Mouse (Mus musculus): ENCODE results near the gene Slc9b1. TPM values are rescaled to one million over a fixed set of nuclear protein-coding genes. Genes with fewer than 3 reads are reported as not detected.

Gene Slc9b1
- total and polyA plus RNA-seq, 3 experiments, result 0.14 TPM; not detected in 2

DNA sequence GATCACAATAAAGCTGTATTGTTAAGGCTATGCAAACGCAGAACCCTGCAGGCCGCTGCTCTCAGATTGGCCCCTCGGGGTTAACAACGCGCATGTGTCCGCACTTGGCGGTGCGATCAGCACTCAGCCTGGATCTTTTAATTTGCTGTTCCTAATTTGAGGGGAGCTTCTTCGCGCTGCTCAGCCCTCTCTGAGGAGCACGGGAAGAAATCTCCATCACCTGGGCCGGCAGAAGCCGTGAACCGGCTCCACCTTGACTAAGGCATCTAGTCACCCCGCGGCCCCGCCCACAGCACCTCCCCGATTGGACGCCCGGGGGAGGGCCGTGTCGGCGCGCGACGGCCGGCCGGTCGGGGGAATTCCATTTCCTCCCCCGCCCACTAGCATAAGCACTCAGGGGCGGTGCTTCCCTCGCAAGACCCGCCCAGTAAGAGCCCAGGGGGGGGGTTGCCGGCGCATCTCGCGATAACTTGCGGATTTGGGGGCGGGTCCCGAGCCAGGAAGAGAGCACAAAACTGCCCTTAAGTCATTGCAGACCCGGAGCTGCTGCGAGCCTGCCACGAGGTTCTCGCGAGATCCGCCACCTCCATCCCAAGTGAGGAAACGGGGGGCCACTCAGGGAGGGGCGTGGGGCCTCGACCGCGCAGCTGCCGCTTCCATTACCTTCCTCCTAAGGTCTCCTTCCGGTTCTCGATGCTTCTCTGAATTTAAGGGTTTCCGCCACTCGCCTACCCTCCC lies 90.1 kb downstream of the Slc9b1 start, which contains the start of gene Ube2d3:
Ube2d3 (plus strand) TSS at position 392 of the 738 bp plus-strand sequence.
- DNase-seq (ENCODE audit: low read depth, low spot score), result peak; percentile 99
- Histone ChIP-seq H3K4me1 (ENCODE audit: control insufficient read depth in 1 of 2, insufficient read depth in 2 of 2, low read length in 2 of 2) (peaks cover 5 to 10% of the 10 kb centered on the region in 2 experiments; a peak in 3 of 4 replicates), H3K4me3 (ENCODE audit: control insufficient read depth in 1 of 2, insufficient read depth in 1 of 2, low read depth in 2 of 2, low read length in 2 of 2) (peak within 1 kb of the TSS; percentile 83 to 90), H3K36me3 (ENCODE audit: control insufficient read depth in 1 of 2, insufficient read depth in 2 of 2, low read length in 2 of 2) (peaks cover 15 to 23% of the 10 kb centered on the region in 2 experiments), H3K79me2 (ENCODE audit: control insufficient read depth, insufficient read depth, low read length, poor library complexity) (peaks cover 33% of the 10 kb centered on the region), H3K27me3 (ENCODE audit: control insufficient read depth in 1 of 2, insufficient read depth in 2 of 2, low read length in 2 of 2) (no peaks in the 10 kb centered on the region), H3K27ac (ENCODE audit: control insufficient read depth, low read depth, low read length) (peak within 1 kb of the TSS; percentile 99), H3K9me3 (replicated peaks; ENCODE audit: insufficient read depth, low read length) (no peaks in the 10 kb centered on the region), H3K9ac (ENCODE audit: control insufficient read depth, low read depth, low read length, poor library complexity, severe bottlenecking) (peak within 1 kb of the TSS; percentile 94)
- TF ChIP-seq SIN3A (IDR thresholded peaks at IDR 0.05; ENCODE audit: low read length) (peak; percentile 81), USF2 (IDR thresholded peaks at IDR 0.05; ENCODE audit: borderline replicate concordance in 1 of 2, insufficient read depth in 1 of 2, low read depth in 1 of 2, low read length in 2 of 2) (no peak), GABPA (IDR thresholded peaks at IDR 0.05; ENCODE audit: low read depth, low read length) (no peak), NRF1 (IDR thresholded peaks at IDR 0.05; ENCODE audit: insufficient read depth, low read depth, low read length, poor library complexity, severe bottlenecking) (peak; percentile 70), MAX (IDR thresholded peaks at IDR 0.05; ENCODE audit: low read length) (no peak), MXI1 (IDR thresholded peaks at IDR 0.05; ENCODE audit: low read depth, low read length) (peak; percentile 83), RCOR1 (IDR thresholded peaks at IDR 0.05; ENCODE audit: low read depth, low read length) (no peak), BHLHE40 (IDR thresholded peaks at IDR 0.05; ENCODE audit: borderline replicate concordance, low read depth, low read length) (no peak), MAFK (IDR thresholded peaks at IDR 0.05; ENCODE audit: borderline replicate concordance, low read depth, low read length) (no peak), HCFC1 (IDR thresholded peaks at IDR 0.05; ENCODE audit: low read depth, low read length) (peak; percentile 84), ZNF384 (IDR thresholded peaks at IDR 0.05; ENCODE audit: low read depth, low read length) (no peak), KAT2A (conservative IDR thresholded peaks at IDR 0.05; ENCODE audit: low read depth, low read length) (no peak), ZC3H11A (IDR thresholded peaks at IDR 0.05; ENCODE audit: low read depth, low read length) (no peak), GATA1 (IDR thresholded peaks at IDR 0.05; ENCODE audit: low read depth, low read length) (no peak), UBTF (IDR thresholded peaks at IDR 0.05; ENCODE audit: borderline replicate concordance, insufficient read depth, low read depth, low read length) (no peak), SMC3 (IDR thresholded peaks at IDR 0.05; ENCODE audit: low read depth, low read length) (no peak), E2F4 (IDR thresholded peaks at IDR 0.05; ENCODE audit: borderline replicate concordance, low read depth, low read length) (no peak), USF1 (IDR thresholded peaks at IDR 0.05; ENCODE audit: low read depth, low read length) (peak; percentile 41; the same call in 1 of the 2 replicates), CHD1 (IDR thresholded peaks at IDR 0.05; ENCODE audit: low read depth, low read length) (no peak), POLR2A (IDR thresholded peaks at IDR 0.05; ENCODE audit: control insufficient read depth in 1 of 2, insufficient read depth in 1 of 2, low read depth in 1 of 2, low read length in 2 of 2, poor library complexity in 1 of 2) (peak; percentile 84 to 88), MYC (IDR thresholded peaks at IDR 0.05; ENCODE audit: low read depth, low read length) (peak; percentile 81; the same call in 1 of the 2 replicates), POLR2AphosphoS2 (IDR thresholded peaks at IDR 0.05; ENCODE audit: low read length) (peak; percentile 88), RAD21 (IDR thresholded peaks at IDR 0.05; ENCODE audit: low read depth, low read length) (no peak), ELF1 (IDR thresholded peaks at IDR 0.05; ENCODE audit: low read depth, low read length) (peak; percentile 88), CHD2 (IDR thresholded peaks at IDR 0.05; ENCODE audit: low read length) (peak; percentile 100), MYB (IDR thresholded peaks at IDR 0.05; ENCODE audit: low read depth, low read length) (no peak), POLR2AphosphoS5 (IDR thresholded peaks at IDR 0.05; ENCODE audit: borderline replicate concordance, low read depth, low read length) (no peak), ZMIZ1 (IDR thresholded peaks at IDR 0.05; ENCODE audit: low read depth, low read length) (peak; percentile 85; the same call in 1 of the 2 replicates), EP300 (IDR thresholded peaks at IDR 0.05; ENCODE audit: low read depth in 1 of 2, low read length in 2 of 2) (no peak), TCF12 (IDR thresholded peaks at IDR 0.05; ENCODE audit: low read depth, low read length) (no peak; the same call in 1 of the 2 replicates), TBP (IDR thresholded peaks at IDR 0.05; ENCODE audit: low read depth, low read length) (peak; percentile 66), TAL1 (IDR thresholded peaks at IDR 0.05; ENCODE audit: low read length) (no peak), MAZ (IDR thresholded peaks at IDR 0.05; ENCODE audit: low read depth, low read length) (peak; percentile 96), CTCF (IDR thresholded peaks at IDR 0.05 in 2 of 3, conservative IDR thresholded peaks at IDR 0.05 in 1 of 3; ENCODE audit: control insufficient read depth in 1 of 3, insufficient read depth in 1 of 3, low read depth in 2 of 3, low read length in 3 of 3, poor library complexity in 1 of 3, severe bottlenecking in 1 of 3) (no peak), NELFE (IDR thresholded peaks at IDR 0.05; ENCODE audit: low read depth, low read length) (peak; percentile 88), MEF2A (IDR thresholded peaks at IDR 0.05; ENCODE audit: extremely low read depth, insufficient replicate concordance, low read depth, low read length, poor library complexity, severe bottlenecking) (no peak)
